Mouse (Mus musculus): ENCODE data around the gene Csnk1d.

Gene Csnk1d

DNA sequence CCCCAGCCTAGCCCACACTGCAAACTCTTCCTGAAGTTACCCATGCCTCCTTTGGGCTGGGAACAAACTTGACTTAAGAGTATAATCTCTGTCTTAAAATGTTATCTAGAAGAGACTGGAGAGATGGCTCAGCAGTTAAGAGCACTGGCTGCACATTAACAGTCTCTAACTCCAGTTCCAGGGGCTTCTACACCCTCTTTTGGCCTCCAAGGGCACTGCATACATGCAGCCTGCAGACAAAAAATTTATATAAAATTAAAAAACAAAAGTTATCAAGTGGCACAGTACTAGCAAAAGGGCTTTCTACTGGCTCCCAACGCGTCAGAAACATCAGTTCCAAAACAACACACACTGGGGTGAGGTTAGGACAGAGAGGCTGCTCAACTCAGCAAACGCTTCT, 3.5 kb downstream of the Csnk1d start:
- in situ Hi-C loops (cut with MboI, MseI): no loop called here

DNA sequence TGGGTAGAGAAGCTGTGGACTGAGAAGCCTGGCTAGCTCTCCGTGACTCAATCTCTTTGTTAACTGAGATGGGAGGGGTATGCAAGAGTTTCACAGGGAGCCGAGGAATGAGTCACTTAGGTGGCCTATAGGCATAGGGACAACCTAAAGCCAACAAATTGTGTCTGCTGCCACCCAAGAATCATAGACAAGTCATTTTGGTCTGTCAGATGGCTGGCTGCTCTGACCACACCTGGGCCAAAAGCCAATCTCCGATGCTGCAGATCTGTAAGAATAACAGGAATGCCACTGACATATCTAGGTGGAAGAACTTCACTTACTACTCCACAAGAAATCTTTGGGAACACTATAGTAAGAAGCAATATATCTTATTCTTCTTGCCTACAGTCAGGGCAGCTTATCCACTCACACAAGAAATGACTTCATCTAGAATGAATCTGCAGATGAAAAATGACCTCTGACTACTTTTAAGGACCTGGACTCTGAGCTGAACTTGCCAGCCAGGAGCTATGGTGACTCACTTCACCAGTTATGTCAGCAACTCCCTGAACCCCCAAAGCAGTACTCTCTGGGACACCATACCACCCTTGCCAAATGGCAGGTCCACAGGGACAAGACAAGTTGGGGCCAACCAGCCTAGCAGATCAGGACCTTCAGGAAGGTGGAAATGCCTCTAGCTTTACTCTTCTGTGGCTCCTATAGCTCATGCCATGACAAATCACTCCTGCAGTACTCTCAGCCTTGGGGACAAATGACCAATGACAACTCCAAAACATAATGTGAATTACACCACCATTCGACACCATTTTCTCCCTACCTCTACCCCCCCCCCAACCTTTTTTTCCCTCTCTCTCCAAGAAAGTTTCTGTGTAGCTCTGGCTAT, 6.4 kb downstream of the Csnk1d start:
- in situ Hi-C loops (cut with MboI, MseI): no loop called here

GRCm38 (mm10) chr11:120982459-120982858, 8.7 kb downstream of the Csnk1d start:
- in situ Hi-C loops (cut with MboI, MseI): no loop called here

DNA sequence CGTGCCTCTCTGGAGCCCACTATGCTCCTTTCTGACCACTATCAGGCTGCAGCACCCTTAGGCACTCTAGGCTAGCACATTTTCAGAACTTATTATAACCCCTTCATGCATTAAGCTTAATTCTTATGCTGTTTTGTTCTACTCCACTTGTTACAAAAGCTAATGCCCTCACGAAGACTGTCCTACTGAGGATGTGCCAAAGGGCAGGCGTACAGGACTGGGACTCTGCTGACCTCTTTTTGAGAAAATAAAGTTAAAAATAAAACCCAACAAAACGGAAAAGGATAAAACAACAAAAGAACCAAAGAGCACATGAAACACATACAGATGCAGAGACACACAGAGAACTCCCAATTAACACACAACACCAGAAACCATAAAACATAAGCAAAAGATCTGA, 9.5 kb downstream of the Csnk1d start:
- in situ Hi-C loops (cut with MboI, MseI): no loop called here

DNA sequence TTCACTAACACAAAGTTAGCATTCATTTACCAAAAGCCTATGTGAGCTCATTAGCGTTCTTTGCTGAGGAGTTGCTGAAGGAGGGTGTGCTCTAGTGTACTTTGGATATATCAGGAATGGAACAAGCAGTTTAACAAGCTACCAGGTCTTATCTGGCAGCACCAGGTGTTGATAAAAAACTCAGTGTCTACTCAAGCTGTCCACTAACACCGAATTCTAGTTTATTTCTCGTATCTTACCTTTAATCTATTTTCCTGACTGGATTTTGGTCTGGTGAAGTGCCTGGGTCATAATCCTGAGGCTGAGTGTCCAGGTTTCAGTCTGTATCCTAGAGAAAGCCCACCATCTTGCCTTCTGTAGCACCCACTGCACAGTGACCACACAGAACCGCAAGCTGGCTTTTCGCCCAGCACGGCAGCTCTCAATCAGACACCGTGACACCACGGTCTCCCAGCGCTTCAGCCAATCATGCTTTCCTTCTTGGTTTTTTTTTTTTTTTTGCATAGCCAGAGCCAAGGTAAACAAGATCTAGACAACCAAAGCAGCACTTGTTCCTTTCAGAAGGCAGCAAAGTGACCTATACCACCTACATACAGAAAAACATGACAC, 10.6 kb downstream of the Csnk1d start:
- in situ Hi-C loops (cut with MboI, MseI): no loop called here

DNA sequence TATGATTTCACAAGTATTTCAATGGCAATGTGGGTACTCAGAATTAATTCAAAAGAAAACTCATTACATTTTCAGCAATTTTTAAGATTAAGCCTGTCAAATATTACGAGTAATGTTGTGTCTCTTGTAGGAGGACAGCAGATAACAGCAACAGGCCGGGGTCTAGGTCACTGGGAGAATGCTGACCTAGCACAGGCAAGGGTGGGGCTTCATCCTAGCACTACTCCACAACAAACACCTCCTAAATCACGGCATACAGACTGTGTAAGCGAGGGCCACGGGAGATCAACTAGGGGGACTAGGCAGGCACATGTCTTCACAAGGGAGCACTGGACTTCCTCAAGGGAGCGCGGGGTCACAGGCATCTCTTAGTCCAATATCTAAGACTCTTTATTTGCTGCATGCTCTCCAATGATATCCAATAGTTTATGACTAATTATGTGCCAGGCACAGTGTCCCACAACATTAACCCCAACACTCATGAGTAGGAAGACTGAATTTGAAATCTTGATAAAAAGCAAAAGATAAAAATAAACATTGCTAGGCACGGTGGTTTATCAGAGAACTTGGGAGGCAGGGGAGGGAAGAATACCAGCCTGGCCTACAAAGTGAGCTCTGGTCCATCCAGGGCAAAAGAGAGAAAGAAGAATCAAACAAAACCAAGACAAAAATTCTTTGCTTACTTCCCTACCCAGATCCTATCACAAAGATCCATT, 11.3 kb downstream of the Csnk1d start:
- in situ Hi-C loops (cut with MboI, MseI): no loop called here

- in situ Hi-C loops (cut with MboI, MseI): no loop called here
Observed at GRCm38 (mm10) chr11:120973318-120973717, 17.8 kb downstream of the Csnk1d start.

DNA sequence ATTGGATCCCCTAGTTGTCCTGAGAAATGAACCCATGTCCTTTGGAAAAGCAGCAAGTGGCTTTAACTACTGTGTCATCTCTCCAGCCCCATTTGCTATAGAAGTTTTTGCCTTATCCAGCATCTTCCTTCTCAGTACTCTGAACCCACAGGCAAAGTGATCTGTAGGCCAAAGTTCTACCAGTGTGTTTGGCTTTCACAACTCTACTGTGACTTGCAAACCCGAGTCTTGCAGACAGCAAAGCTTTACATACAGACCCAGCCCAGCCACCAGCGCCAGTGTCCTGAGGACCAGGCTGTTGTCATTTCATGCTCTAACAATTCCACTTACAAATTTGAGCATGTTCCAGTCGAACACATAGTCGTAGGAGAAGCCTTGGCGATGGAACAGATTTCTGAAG, 19.9 kb downstream of the Csnk1d start:
- in situ Hi-C loops (cut with MboI, MseI): no loop called here

DNA sequence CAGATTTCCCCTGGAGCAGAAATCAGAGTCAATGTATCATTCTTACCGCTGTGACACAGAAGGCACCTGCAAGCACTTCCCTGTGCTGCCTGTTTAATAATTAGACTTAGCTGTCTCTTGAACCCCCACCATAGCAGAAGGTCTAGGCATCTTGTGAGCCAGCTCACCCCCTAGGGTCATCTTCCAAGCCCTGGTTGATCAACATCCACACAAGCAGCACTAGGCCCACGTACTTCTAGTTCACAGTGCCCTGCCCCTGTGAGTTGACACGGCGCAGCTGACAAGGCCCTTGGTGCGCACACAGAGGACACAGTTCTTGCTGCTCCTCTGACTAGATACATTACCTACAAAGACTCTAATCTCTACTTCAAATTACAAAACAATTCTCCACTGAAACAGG, 21.4 kb downstream of the Csnk1d start:
- in situ Hi-C loops (cut with MboI, MseI): no loop called here

DNA sequence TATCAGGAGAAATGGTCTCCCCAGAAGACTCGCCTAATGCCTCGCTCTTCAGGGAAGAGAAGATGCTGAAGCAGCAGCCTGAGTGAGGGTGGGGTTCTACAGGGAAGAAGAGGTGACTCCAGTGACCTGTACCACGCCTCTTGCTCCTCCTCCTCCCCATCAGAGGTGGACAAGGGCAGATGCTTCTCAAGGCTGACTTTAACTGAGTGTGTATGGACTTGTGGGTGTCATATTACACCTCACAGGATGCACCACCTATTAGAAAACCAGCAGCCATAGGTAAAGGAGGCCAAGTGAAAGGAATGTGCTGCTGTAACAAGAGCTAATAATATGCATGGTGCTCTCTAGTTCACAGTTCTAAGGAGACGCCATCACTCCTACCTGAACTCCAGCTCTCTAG, 25.5 kb downstream of the Csnk1d start:
- in situ Hi-C loops (cut with MboI, MseI): no loop called here

DNA sequence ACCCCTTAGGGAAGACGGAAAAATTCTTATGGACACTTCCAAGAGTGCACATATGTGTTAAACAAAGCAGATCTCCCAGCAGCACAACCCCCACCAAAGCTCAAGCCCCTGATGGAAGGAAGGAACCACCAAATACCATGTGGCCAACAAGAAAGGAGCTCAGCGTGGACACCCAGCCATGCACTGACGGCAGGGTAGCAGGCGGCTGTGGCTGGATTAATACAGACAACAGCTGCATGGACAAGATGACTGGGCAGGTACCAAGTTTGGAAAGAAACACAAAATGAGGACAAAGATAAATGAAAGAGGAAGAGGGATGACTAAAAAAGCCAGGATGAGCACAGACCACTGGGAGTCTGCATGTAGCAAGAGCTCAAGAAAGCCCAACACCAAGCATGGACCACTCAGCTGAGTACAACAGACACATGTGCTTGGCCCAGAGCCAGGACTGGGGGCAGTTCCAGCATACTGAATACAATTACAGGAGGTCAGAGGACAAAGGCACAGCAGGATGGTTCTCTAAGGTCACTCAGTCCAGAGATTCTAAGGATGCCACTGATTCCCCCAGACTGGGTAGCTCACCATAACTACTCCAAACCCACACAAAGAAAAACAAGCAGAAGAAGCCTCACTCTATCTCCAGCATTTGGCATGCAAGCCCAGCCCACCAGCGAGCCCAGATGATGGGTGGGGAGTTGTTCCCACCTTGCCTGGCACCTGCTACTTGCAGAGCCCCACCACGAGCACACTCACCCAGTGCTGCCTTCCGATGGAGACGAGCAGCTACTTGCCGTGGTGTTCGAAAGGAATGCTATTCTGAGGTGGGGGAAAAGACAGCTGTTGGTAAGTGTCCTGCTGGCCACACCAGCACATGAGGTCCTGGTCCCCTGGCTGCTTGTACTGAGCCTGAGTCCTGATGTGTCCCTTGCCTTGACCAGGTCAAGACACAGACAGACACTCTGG, 26.7 kb downstream of the Csnk1d start:
- in situ Hi-C loops (cut with MboI, MseI): no loop called here

GRCm38 (mm10) chr11:120962909-120963308, 28.2 kb downstream of the Csnk1d start:
- in situ Hi-C loops (cut with MboI, MseI): no loop called here

- in situ Hi-C loops (cut with MboI, MseI): no loop called here
Observed at GRCm38 (mm10) chr11:120962050-120962771, 28.9 kb downstream of the Csnk1d start.

GRCm38 (mm10) chr11:120961594-120961993, 29.5 kb downstream of the Csnk1d start:
- in situ Hi-C loops (cut with MboI, MseI): no loop called here

GRCm38 (mm10) chr11:120960248-120960647, 30.9 kb downstream of the Csnk1d start:
- in situ Hi-C loops (cut with MboI, MseI): no loop called here

DNA sequence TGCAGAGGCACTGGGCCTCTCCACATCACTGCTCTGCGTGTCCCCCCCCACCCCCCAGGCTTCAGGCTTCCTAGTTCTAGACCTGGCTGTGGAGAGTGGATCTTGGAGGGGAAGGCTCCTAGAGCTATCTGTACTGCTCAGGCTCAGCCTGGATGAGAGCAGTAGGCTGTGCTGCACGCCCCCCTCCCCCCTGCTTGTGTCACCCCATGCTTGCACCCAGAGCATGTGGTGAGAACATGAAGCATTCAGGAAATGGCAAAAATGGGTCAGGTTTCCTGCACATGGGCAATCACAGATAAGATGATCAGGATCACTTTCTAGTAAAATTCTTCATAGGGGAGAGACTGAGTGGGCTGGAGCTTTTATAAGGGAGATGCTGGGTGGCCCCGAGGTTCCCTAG, 31.6 kb downstream of the Csnk1d start:
- in situ Hi-C loops (cut with MboI, MseI): no loop called here

GRCm38 (mm10) chr11:120959066-120959465, 32.1 kb downstream of the Csnk1d start:
- in situ Hi-C loops (cut with MboI, MseI): no loop called here

DNA sequence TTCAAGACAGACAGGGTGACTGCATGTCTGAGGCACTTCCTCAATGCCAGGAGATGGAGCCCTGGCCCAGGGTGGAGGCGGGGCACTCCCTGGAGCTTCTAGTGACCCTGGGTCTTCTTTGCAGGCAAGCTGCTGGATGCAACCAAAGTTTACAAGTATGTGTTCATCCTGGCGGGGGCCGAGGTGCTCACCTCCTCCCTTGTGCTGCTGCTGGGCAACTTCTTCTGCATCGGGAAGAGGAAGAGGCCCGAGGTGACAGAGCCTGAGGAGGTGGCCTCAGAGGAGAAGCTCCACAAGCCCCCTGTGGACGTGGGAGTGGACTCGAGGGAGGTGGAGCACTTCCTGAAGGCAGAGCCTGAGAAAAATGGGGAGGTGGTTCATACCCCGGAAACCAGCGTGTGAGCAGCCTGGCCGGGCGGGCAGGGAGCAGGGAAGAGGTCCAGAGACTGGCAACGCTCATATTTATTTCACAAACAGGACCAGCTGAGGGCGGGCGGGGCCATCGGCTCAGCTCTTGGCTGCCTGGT, 33.3 kb downstream of the Csnk1d start:
- in situ Hi-C loops (cut with MboI, MseI): no loop called here

DNA sequence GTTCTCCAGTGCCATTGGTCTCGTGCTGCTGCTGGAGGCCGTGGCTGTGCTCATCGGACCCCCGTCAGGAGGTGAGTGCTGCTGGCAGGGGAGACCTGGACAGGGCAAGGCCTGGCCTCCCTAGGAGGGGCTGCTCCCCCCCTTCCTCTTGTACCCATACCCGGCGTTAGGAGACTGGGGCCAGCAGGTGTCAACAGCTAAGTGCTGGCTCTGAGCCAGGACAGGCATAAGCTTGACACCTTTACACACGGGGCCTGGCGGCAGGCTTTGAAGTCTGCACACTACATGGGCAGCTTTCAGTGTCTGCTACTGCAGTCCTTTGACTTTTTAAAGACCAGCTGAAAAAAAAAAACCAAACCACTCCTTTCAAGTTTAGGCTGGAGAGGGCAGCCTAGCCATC, 34.1 kb downstream of the Csnk1d start:
- in situ Hi-C loops (cut with MboI, MseI): no loop called here

- in situ Hi-C loops (cut with MboI, MseI): no loop called here
Observed at GRCm38 (mm10) chr11:120955701-120956100, 35.4 kb downstream of the Csnk1d start.

- in situ Hi-C loops (cut with MboI, MseI): no loop called here
Observed at GRCm38 (mm10) chr11:120954936-120955335, 36.2 kb downstream of the Csnk1d start.

Measured in regulatory T cell (primary cell).